Mouse (Mus musculus) lung, embryonic 14.5 days (tissue): Measurements from ENCODE around the gene Cbs. TPM values are rescaled to one million over a fixed set of nuclear protein-coding genes. Genes with fewer than 3 reads are reported as not detected.

ENCODE experiments used
- ATAC-seq: fragments of 200-750 bp; cut with Nextera tagmentation; 2 replicates; pipeline ENCODE4 v1.8.0; 2017; ENCODE audit warnings: mild to moderate bottlenecking, moderate TSS enrichment, moderate library complexity; ENCODE audit not compliant: insufficient read depth
- DNase-seq: peaks from one replicate; pipeline ENCODE4 v3.0.0-alpha.2; 2015
- H3K27ac ChIP-seq: fragments of 300-500 bp; sonication (generic); 2 replicates; pipeline ENCODE4 v1.5.1; 2014; ENCODE audit warnings: low read depth, mild to moderate bottlenecking, moderate library complexity
- H3K27me3 ChIP-seq: fragments of 300-500 bp; sonication (generic); 2 replicates; pipeline ENCODE4 v1.6.1; 2014; ENCODE audit warnings: low read length, control low read depth; ENCODE audit not compliant: insufficient read depth
- H3K36me3 ChIP-seq: fragments of 300-500 bp; sonication (generic); 2 replicates; pipeline ENCODE4 v1.6.1; 2014; ENCODE audit warnings: control low read depth; ENCODE audit not compliant: insufficient read depth
- H3K4me1 ChIP-seq: fragments of 300-500 bp; sonication (generic); 2 replicates; pipeline ENCODE4 v1.6.1; 2014; ENCODE audit warnings: antibody characterized with exemption, control low read depth; ENCODE audit not compliant: insufficient read depth
- H3K4me2 ChIP-seq: fragments of 300-500 bp; sonication (generic); 2 replicates; pipeline ENCODE4 v1.6.1; 2014; ENCODE audit warnings: mild to moderate bottlenecking
- H3K4me3 ChIP-seq: fragments of 300-500 bp; sonication (generic); 2 replicates; pipeline ENCODE4 v1.5.1; 2014; ENCODE audit warnings: low read depth, low read length
- H3K9ac ChIP-seq: fragments of 300-500 bp; sonication (generic); 2 replicates; pipeline ENCODE4 v1.6.1; 2014
- H3K9me3 ChIP-seq: fragments of 300-500 bp; sonication (generic); 2 replicates; pipeline ENCODE4 v1.6.1; 2016; ENCODE audit warnings: low read depth, low read length, control low read depth
- CTCF ChIP-seq: IDR thresholded peaks from 2 replicates; pipeline ENCODE4 v1.5.1; 2016; ENCODE audit warnings: antibody characterized with exemption, low read depth
- WGBS: fragments of 180-500 bp; shearing (Covaris S2); extraction: QIAGEN DNeasy Blood & Tissue Kit; methylation state at CpG from one replicate; pipeline ENCODE4 v1.1.7; 2014; 5-methylcytosine and 5-hydroxymethylcytosine counted together
- polyA plus RNA-seq: library from polyadenylated mRNA; unstranded; fragments of >200 nt; fragmentation: Nextera tagmentation; extraction: Ambion mirVana; gene quantifications from 2 replicates; pipeline ENCODE4 v1.2.1, GENCODE M21; 2014

The Cbs gene
- polyA plus RNA-seq, 1 experiment from 2014 or later = 2.7 TPM

DNA sequence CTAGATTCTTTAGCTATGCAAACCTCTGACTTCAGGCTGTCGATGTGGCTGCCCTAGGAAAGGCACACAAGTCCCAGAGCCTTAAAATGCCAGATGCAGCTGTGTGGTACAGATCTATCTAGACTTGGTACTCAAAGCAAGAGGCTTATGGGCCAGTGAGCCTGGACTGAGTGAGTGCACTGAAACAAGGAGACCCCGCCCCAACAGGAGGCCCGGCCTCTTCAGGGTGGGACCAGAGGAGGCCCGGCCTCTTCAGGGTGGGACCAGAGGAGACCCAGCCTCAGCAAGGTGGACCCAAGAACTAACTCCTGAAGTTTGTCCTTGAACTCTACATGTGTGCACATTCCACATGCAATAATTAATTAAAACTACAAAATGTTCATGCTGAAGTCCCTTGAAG, 5.9 kb upstream of the Cbs start:
- Histone ChIP-seq H3K9me3 (no peaks in the 10 kb centered on the region), H3K36me3 (peaks cover 18% of the 10 kb centered on the region), H3K4me3 (no peak overlapping the region), H3K4me2 (no peak overlapping the region), H3K4me1 (no peaks in the 10 kb centered on the region), H3K9ac (no peak overlapping the region), H3K27ac (no peak overlapping the region), H3K27me3 (no peaks in the 10 kb centered on the region)
- no peak for TF ChIP-seq CTCF
- ATAC-seq (no peak), DNase-seq (no peak)
- WGBS = 70% methylated on average over 4 of the region's 4 CpGs

DNA sequence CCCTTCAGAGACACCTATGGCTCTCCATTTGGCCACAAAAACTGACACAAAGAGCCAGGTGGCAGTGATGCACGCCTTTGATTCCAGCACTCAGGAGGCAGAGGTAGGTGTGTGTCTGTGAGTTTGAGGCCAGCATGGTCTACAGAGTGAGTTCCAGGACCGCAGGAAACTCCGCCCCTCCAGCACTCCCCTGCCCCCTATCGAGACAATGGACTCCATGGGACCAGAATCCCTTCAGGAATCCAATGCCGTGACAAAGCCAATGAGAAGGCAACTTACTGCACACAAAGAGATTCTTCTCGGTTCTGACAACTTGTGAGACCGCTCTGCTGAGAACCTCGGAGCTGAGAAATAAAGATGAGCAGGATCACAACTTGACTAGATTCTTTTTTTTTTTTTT, 5.3 kb upstream of the Cbs start:
- 56% methylated on average over 8 of the region's 8 CpGs for WGBS
- no peak for TF ChIP-seq CTCF
- Histone ChIP-seq H3K9me3 (no peaks in the 10 kb centered on the region), H3K9ac (no peak overlapping the region), H3K27ac (no peak overlapping the region), H3K27me3 (no peaks in the 10 kb centered on the region), H3K36me3 (peaks cover 12% of the 10 kb centered on the region), H3K4me1 (no peaks in the 10 kb centered on the region), H3K4me3 (no peak overlapping the region), H3K4me2 (no peak overlapping the region)
- no peak for DNase-seq
- ATAC-seq = no peak

DNA sequence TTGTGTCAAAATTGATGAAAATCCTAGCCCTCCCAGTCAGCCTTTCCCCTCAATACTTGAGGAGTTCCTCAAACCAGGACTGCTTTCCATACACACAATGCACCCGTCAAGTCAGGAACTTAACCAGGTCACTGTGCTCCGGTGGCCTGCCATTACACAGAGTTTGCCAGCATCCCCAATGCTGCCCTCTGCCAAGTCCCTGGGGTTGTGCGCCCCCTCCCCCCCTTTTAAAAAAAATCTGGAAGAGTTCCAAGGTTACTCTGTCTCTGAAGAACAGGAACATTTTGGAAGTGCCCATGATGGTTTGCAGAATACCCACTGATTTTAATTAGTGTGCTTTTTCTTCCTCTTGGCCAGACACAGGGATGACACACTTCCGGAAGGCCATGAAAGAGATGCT, 2.6 kb upstream of the Cbs start:
- 62% methylated on average over 4 of the region's 4 CpGs for WGBS
- Histone ChIP-seq H3K27ac (no peak overlapping the region), H3K9me3 (no peaks in the 10 kb centered on the region), H3K4me1 (no peaks in the 10 kb centered on the region), H3K27me3 (peaks cover 22% of the 10 kb centered on the region), H3K4me2 (no peak overlapping the region), H3K9ac (no peak overlapping the region), H3K4me3 (no peak overlapping the region), H3K36me3 (no peaks in the 10 kb centered on the region)
- ATAC-seq = no peak
- TF ChIP-seq CTCF = no peak
- DNase-seq = no peak

DNA sequence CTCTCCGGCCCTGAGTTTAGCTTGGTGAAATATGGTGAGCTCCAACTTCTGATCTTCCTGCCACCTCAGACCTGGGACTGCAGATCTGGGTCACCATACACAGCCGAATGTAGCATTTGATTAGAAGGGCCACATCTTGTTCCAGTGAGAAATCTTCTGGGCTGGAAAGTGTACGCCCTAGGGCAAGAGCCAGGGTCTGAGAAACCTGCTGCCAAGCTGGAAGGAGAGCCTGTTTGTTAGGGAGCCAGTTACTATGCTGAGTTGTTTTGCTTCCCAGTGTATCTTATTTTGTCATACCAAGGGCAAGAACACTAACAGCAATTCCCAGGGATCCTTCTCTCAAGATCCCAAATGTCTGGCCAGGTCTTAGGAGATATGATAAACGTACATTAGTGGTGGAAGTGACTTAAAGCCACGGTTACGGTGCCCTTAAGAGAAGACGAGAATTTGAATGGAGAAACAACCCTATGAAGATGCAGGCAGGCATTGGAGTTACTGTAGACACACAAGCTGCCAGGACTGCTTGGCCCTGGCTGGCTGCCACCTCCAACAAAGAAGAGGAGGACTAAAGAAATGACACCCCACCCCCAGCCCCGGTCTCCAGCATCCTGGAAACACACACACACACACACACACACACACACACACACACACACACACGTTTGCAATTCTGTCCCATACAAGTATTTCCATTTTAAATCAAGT, 980 bp upstream of the Cbs start:
- Histone ChIP-seq H3K27me3 (peaks cover 22% of the 10 kb centered on the region), H3K4me3 (0 out of 2 replicates have a peak overlapping the region, but pooled peaks have one; percentile 50), H3K9me3 (no peaks in the 10 kb centered on the region), H3K36me3 (no peaks in the 10 kb centered on the region), H3K9ac (no peak overlapping the region), H3K27ac (no peak overlapping the region), H3K4me1 (no peaks in the 10 kb centered on the region), H3K4me2 (peak overlapping the region; percentile 99)
- TF ChIP-seq CTCF = no peak
- DNase-seq (peak; percentile 65), ATAC-seq (no peak)
- WGBS = 49% methylated on average over 9 of the region's 9 CpGs

DNA sequence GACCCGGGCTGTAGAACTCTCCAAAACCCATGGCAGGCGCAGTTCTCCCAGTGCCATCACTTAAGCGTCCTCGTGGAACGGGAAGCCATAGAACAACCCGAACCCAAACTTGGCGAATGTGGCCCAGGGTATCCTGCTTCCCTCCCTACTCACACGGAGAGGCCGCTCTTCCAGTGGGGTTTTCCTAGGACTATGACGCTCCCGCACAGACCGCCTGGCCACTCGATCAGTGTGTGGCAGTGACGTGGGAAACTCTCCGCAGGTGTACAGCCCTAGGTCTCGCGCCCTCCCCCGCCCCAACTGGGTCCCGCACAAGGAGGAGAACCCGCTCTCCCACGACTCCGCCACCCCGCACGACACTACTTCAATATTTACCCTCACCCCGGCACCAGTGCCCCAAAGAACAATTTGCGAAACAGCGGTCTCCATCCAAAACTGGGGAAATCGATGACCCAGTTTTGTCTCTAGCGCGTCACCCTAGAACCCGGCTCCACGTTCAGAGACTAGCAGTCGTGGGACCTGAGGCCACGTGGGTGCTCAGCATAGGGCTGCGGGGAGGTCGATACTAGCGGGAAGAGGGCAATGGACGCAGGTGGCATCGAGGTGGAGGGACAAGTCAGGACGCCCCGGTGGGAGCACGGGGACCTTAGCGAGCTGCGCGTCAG, 629 bp downstream of the Cbs start:
- Histone ChIP-seq H3K27me3 (peaks cover 22% of the 10 kb centered on the region), H3K4me3 (peak overlapping the region; percentile 50), H3K9ac (peak overlapping the region; percentile 49), H3K36me3 (no peaks in the 10 kb centered on the region), H3K4me2 (peak overlapping the region; percentile 99), H3K9me3 (no peaks in the 10 kb centered on the region), H3K27ac (no peak overlapping the region), H3K4me1 (no peaks in the 10 kb centered on the region)
- 3% methylated on average over 45 of the region's 45 CpGs for WGBS
- DNase-seq = no peak
- TF ChIP-seq CTCF = no peak
- ATAC-seq = peak; percentile 45

DNA sequence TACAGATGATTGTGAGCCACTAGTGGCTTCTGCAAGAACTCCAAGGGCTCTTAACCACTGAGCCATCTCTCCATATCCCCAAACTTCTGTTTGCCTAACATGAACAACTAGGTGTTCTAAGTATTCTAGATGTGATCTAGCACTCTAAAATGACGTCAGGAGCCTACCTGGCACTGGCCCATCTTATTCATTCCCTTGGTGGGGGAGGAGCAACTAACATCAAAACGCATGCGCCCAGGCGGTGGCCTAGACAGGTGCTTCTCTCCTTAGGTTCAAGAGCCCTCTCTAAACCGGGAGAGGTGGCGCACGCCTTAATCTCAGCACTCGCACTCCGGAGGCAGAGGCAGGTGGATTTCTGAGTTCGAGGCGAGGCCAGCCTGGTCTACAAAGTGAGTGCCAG, 1.3 kb downstream of the Cbs start:
- 0 out of 2 replicates have a peak overlapping the region, but pooled peaks have one; percentile 50 for H3K4me3 ChIP-seq
- no peak overlapping the region for H3K9ac ChIP-seq
- H3K27me3 ChIP-seq = peaks cover 22% of the 10 kb centered on the region
- WGBS = 46% methylated on average over 11 of the region's 11 CpGs
- no peaks in the 10 kb centered on the region for H3K9me3 ChIP-seq
- H3K4me1 ChIP-seq = no peaks in the 10 kb centered on the region
- ATAC-seq (no peak), DNase-seq (no peak)
- H3K27ac ChIP-seq = no peak overlapping the region
- H3K36me3 ChIP-seq = no peaks in the 10 kb centered on the region
- peak overlapping the region; percentile 99 for H3K4me2 ChIP-seq
- TF ChIP-seq CTCF = no peak

DNA sequence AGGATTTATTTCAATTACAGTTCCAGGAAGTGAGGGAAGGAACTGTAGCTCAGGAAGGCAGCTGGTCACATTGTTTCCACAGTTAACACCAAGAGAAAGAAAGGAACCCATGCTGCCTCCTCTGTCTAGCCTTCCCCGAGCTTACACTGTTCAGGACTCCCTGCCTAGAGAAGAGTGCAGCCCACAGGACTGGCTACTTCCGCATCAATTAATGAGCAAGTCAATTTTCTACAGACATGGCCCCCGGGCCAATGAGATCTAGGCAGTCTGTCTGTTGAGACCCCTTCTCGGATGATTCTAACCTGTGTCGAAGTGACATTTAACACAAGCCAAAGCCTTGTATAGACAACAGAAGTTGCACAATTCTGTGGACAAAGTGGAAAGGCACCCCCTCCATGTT, 2.1 kb downstream of the Cbs start:
- 81% methylated on average over 5 of the region's 5 CpGs for WGBS
- H3K27ac ChIP-seq = no peak overlapping the region
- H3K27me3 ChIP-seq = peaks cover 22% of the 10 kb centered on the region
- DNase-seq (no peak), ATAC-seq (no peak)
- H3K36me3 ChIP-seq = no peaks in the 10 kb centered on the region
- no peak overlapping the region for H3K9ac ChIP-seq
- no peak overlapping the region for H3K4me2 ChIP-seq
- H3K4me3 ChIP-seq = no peak overlapping the region
- no peaks in the 10 kb centered on the region for H3K9me3 ChIP-seq
- H3K4me1 ChIP-seq = no peaks in the 10 kb centered on the region
- no peak for TF ChIP-seq CTCF
